In genomic region chr9:88276023-88276568, GRCm38 (mm10) we compare ENCODE assay signal across 21 mouse cellular contexts. TPM values are rescaled to one million over a fixed set of nuclear protein-coding genes. Genes with fewer than 3 reads are reported as not detected.
DNase-seq lines count a peak whose midpoint lies in the region; ATAC-seq and TF ChIP-seq lines count a peak whose summit lies in the region.
"Had no signal": no experiment of that assay in that cellular context is flagged by ENCODE, and none has a peak within 500 bp of the region (broad histone marks: within the 10 kb centered on the region; RNA-seq: fewer than 3 reads in every experiment).

No protein-coding gene starts in this region.

- peak; percentile 22; the same call in 1 of the 2 replicates for ATAC-seq in heart, embryonic 14.5 days (ENCODE audit: insufficient number of reproducible peaks, insufficient read depth, low FRiP score, low read depth)
- ATAC-seq in heart, postnatal 0 days (ENCODE audit: insufficient read depth, low read depth) = peak; percentile 50

- WGBS in heart, embryonic 14.5 days = 24% methylated on average over 3 of the region's 3 CpGs
- WGBS in heart, postnatal 0 days = 22% methylated on average over 3 of the region's 3 CpGs

- no peaks in the 10 kb centered on the region for H3K79me3 ChIP-seq in C2C12 (ENCODE audit: low read depth)

- H3K27ac ChIP-seq in heart, embryonic 14.5 days (replicated peaks in 1 of 2; ENCODE audit: control insufficient read depth in 1 of 2, insufficient read depth in 1 of 2, low read depth in 2 of 2, low read length in 2 of 2) = peak overlapping the region; percentile 82 to 90
- peak overlapping the region; percentile 88 for H3K27ac ChIP-seq in heart, postnatal 0 days (ENCODE audit: low read depth)
- H3K27ac ChIP-seq: gastrocnemius, adult 2 months; hindbrain, embryonic 14.5 days; limb, embryonic 10.5 days; liver, embryonic 14.5 days; neural tube, embryonic 15.5 days had no signal

- no peaks in the 10 kb centered on the region for H3K27me3 ChIP-seq in heart, embryonic 14.5 days (ENCODE audit: control insufficient read depth, insufficient read depth, low read length)
- no peaks in the 10 kb centered on the region for H3K27me3 ChIP-seq in C2C12 (ENCODE audit: control insufficient read depth, insufficient read depth, insufficient read length)
- H3K27me3 ChIP-seq in heart, postnatal 0 days (ENCODE audit: control insufficient read depth, insufficient read depth, low read length) = no peaks in the 10 kb centered on the region
- H3K27me3 ChIP-seq: neural tube, embryonic 15.5 days had no signal

- peak; percentile 15 for DNase-seq in adrenal gland, adult 2 months
- no peak for DNase-seq in adrenal gland, adult 18-20 months (ENCODE audit: low spot score in 2 of 2)
- DNase-seq in heart, postnatal 4 days = no peak
- DNase-seq in heart, postnatal 0 days (ENCODE audit: low spot score) = peak; percentile 70
- no peak for DNase-seq in lung, postnatal 25 days (ENCODE audit: low spot score)
- no peak for DNase-seq in right cerebral cortex, postnatal 10 days (ENCODE audit: low spot score in 2 of 2)
- DNase-seq: B cell, adult 2 months; cerebellum, adult 18-20 months; gastrocnemius, adult 2 months; kidney, adult 9 months; kidney, postnatal 25 days; midbrain, embryonic 14.5 days; right cerebral cortex, postnatal 14 days; spleen, adult 18-20 months; thymus, postnatal 36 days had no signal

- peaks cover 16 to 33% of the 10 kb centered on the region in 2 experiments for H3K4me1 ChIP-seq in heart, embryonic 14.5 days (ENCODE audit: control insufficient read depth in 2 of 2, insufficient read depth in 2 of 2, low read length in 2 of 2)
- peaks cover 23% of the 10 kb centered on the region for H3K4me1 ChIP-seq in heart, postnatal 0 days (ENCODE audit: control insufficient read depth, insufficient read depth)
- H3K4me1 ChIP-seq: limb, embryonic 10.5 days; neural tube, embryonic 15.5 days had no signal

- H3K9me3 ChIP-seq in heart, embryonic 14.5 days (ENCODE audit: control insufficient read depth, low read length) = 0 out of 2 replicates have a peak, but pooled peaks cover 3% of the 10 kb centered on the region
- no peaks in the 10 kb centered on the region for H3K9me3 ChIP-seq in heart, postnatal 0 days (replicated peaks; ENCODE audit: control insufficient read depth, low read length)
- H3K9me3 ChIP-seq: limb, embryonic 10.5 days; neural tube, embryonic 15.5 days had no signal

- H3K9ac ChIP-seq in heart, embryonic 14.5 days (ENCODE audit: low read length) = no peak overlapping the region
- H3K9ac ChIP-seq in heart, postnatal 0 days (replicated peaks; ENCODE audit: low read depth, low read length) = no peak overlapping the region
- H3K9ac ChIP-seq: hindbrain, embryonic 14.5 days; liver, embryonic 14.5 days; neural tube, embryonic 15.5 days had no signal

- H3K4me2 ChIP-seq in heart, embryonic 14.5 days (ENCODE audit: low read length) = no peak overlapping the region
- H3K4me2 ChIP-seq in heart, postnatal 0 days (ENCODE audit: low read depth, low read length) = no peak overlapping the region
- H3K4me2 ChIP-seq: hindbrain, embryonic 14.5 days; neural tube, embryonic 15.5 days had no signal

- TF ChIP-seq CTCF in C2C12 (IDR thresholded peaks at IDR 0.05; ENCODE audit: control insufficient read depth, insufficient read depth, insufficient read length) = no peak
- no peak for TF ChIP-seq CTCF in heart, postnatal 0 days (IDR thresholded peaks at IDR 0.05; ENCODE audit: low read depth)

- TF ChIP-seq EP300 in heart, postnatal 0 days (IDR thresholded peaks at IDR 0.05; ENCODE audit: low read depth) = 0 out of 2 replicates have a peak, but pooled peaks have one; percentile 33

- H3ac ChIP-seq in C2C12 (ENCODE audit: control insufficient read depth, insufficient read length, low read depth) = no peak overlapping the region

- no peaks in the 10 kb centered on the region for H3K79me2 ChIP-seq in C2C12 (ENCODE audit: control insufficient read depth, insufficient read depth)

- H3K4me3 ChIP-seq in heart, embryonic 14.5 days (ENCODE audit: control insufficient read depth in 1 of 2, insufficient read depth in 1 of 2, low read depth in 1 of 2, low read length in 2 of 2) = no peak overlapping the region
- no peak overlapping the region for H3K4me3 ChIP-seq in C2C12 (ENCODE audit: insufficient read depth, poor library complexity, severe bottlenecking)
- H3K4me3 ChIP-seq in heart, postnatal 0 days (ENCODE audit: low read depth, low read length) = no peak overlapping the region
- H3K4me3 ChIP-seq: gastrocnemius, adult 2 months; limb, embryonic 10.5 days; neural tube, embryonic 15.5 days had no signal

- no peaks in the 10 kb centered on the region for H3K36me3 ChIP-seq in heart, embryonic 14.5 days (ENCODE audit: control insufficient read depth, insufficient read depth, low read length)
- H3K36me3 ChIP-seq in C2C12 (ENCODE audit: control insufficient read depth, insufficient read depth) = no peaks in the 10 kb centered on the region
- no peaks in the 10 kb centered on the region for H3K36me3 ChIP-seq in heart, postnatal 0 days (replicated peaks; ENCODE audit: control insufficient read depth, insufficient read depth, low read length)
- H3K36me3 ChIP-seq: limb, embryonic 10.5 days; neural tube, embryonic 15.5 days had no signal

TF ChIP-seq in C2C12, 6 proteins besides CTCF, POLR2A, EP300 and RAD21:
- TF ChIP-seq MYOG (IDR thresholded peaks at IDR 0.05; ENCODE audit: control insufficient read depth, extremely low read depth, insufficient read length) (no peak), MAX (IDR thresholded peaks at IDR 0.05) (no peak), MYOD1 (IDR thresholded peaks at IDR 0.05; ENCODE audit: control insufficient read depth, insufficient read length, low read depth) (peak; percentile 94)

RNA-seq across cellular contexts. Expression of gene Nt5e, which starts 50.9 kb away (rescaled TPM):
- total RNA-seq in adrenal gland, adult 2 months (2021) = 10 to 100 TPM; 11.1 to 13.6 TPM
- polyA plus RNA-seq in adrenal gland, adult 2 months (2012; rRNA removed) = 1.6 and 4.1 TPM in 2 replicates
- total RNA-seq in adrenal gland, adult 18-20 months (2021) = 1 to 10 TPM; 6.3 to 8.4 TPM
- 3.8 and 5.6 TPM in 2 replicates for polyA plus RNA-seq in heart, embryonic 14.5 days (2014; fragmentation: Nextera tagmentation; extraction: Ambion mirVana)
- 10 to 100 TPM in 1 of 2 experiments, 1 to 10 TPM in 1; 9.3 to 10.1 TPM for total RNA-seq in heart, postnatal 4 days (2021)
- polyA plus RNA-seq in C2C12 (2012; fragmentation: generic; extraction: Trizol) = 0.34 TPM
- total RNA-seq in heart, postnatal 0 days (2014; rRNA removed; ENCODE audit: low replicate concordance) = 17.0 and 24.4 TPM in 2 replicates
- polyA plus RNA-seq in heart, postnatal 0 days (2015; fragmentation: Nextera tagmentation; extraction: Ambion mirVana) = 9.2 and 9.4 TPM in 2 replicates

Comparison
In these comparisons a context has a peak if more than half of its experiments do, and no peak if none do; other contexts are left out.
1. DNase-seq: peak in adrenal gland, adult 2 months (single experiment) and heart, postnatal 0 days (single experiment); none in adrenal gland, adult 18-20 months (0 of 2), heart, postnatal 4 days (single experiment), lung, postnatal 25 days (single experiment) and right cerebral cortex, postnatal 10 days (0 of 2).